Mouse (Mus musculus) ES-E14 (cell line): ENCODE data around the gene Nr4a2. TPM values are rescaled to one million over a fixed set of nuclear protein-coding genes. Genes with fewer than 3 reads are reported as not detected.

ENCODE experiments used
- DNase-seq: peaks from one replicate; pipeline ENCODE4 v3.0.0-alpha.2; 2013; ENCODE audit warnings: low read depth, low spot score
- H3K27ac ChIP-seq: 2 replicates; pipeline ENCODE4 v1.5.1; 2012; ENCODE audit warnings: low read depth, mild to moderate bottlenecking, low read length, moderate library complexity, mixed read lengths; ENCODE audit not compliant: poor library complexity, insufficient read depth, severe bottlenecking
- H3K36me3 ChIP-seq: 2 replicates; pipeline ENCODE4 v1.6.1; 2012; ENCODE audit warnings: mild to moderate bottlenecking, low read length, moderate library complexity, mixed read lengths; ENCODE audit not compliant: control insufficient read depth, poor library complexity, insufficient read depth, severe bottlenecking
- H3K4me1 ChIP-seq, 2 experiments: fragments of 150-350 bp in 1 of 2; sonication (generic) in 1 of 2; 2 replicates each; pipeline ENCODE4 v1.6.1; 2012; ENCODE audit warnings: low read length in 2 of 2, mild to moderate bottlenecking in 1 of 2, mixed read lengths in 1 of 2; ENCODE audit not compliant: control insufficient read depth in 2 of 2, insufficient read depth in 2 of 2, poor library complexity in 1 of 2
- H3K4me3 ChIP-seq, 2 experiments: fragments of 150-350 bp in 1 of 2; sonication (generic) in 1 of 2; 2 replicates each; pipeline ENCODE4 v1.5.1; 2012; ENCODE audit warnings: low read length in 2 of 2, low read depth in 1 of 2, mild to moderate bottlenecking in 1 of 2, mixed read lengths in 1 of 2; ENCODE audit not compliant: insufficient read depth in 1 of 2, poor library complexity in 1 of 2, severe bottlenecking in 1 of 2
- H3K9ac ChIP-seq: 2 replicates; pipeline ENCODE4 v1.6.1; 2012; ENCODE audit warnings: low read depth, mild to moderate bottlenecking, low read length, mixed read lengths; ENCODE audit not compliant: poor library complexity, insufficient read depth, severe bottlenecking
- H3K9me3 ChIP-seq: fragments of 150-350 bp; sonication (generic); 2 replicates; pipeline ENCODE4 v1.6.1; 2012; ENCODE audit warnings: low read depth, mild to moderate bottlenecking, low read length; ENCODE audit not compliant: control insufficient read depth, insufficient read depth
- CHD2 ChIP-seq: IDR thresholded peaks from 2 replicates; pipeline ENCODE4 v1.6.1; 2014; ENCODE audit warnings: mild to moderate bottlenecking, low read depth, low read length, inconsistent platforms
- HCFC1 ChIP-seq: IDR thresholded peaks from 2 replicates; pipeline ENCODE4 v1.6.1; 2012; ENCODE audit warnings: low read length, inconsistent platforms, borderline replicate concordance; ENCODE audit not compliant: insufficient read depth
- MAFK ChIP-seq: IDR thresholded peaks from 2 replicates; pipeline ENCODE4 v1.6.1; 2014; ENCODE audit warnings: mild to moderate bottlenecking, low read depth, low read length, inconsistent platforms; ENCODE audit not compliant: insufficient read depth
- ZC3H11A ChIP-seq: IDR thresholded peaks from 2 replicates; pipeline ENCODE4 v1.6.1; 2012; ENCODE audit warnings: low read depth, mild to moderate bottlenecking, inconsistent platforms, low read length, borderline replicate concordance
- ZNF384 ChIP-seq: IDR thresholded peaks from 2 replicates; pipeline ENCODE4 v1.6.1; 2012; ENCODE audit warnings: low read depth, low read length, inconsistent platforms
- in situ Hi-C, 2 experiments: fragments of 600-800 bp; cut with MboI; formaldehyde crosslinking; loops; one replicate each; pipeline ENCODE4 v1.15.1; 2025; ENCODE audit warnings: low sequenced_read_pairs in 2 of 2, inconsistent platforms in 1 of 2; ENCODE audit not compliant: unreplicated experiment in 2 of 2
- total RNA-seq: library from RNA; depleted of rRNA; stranded (reverse); fragments of 300-350 nt; gene quantifications from 2 replicates; pipeline ENCODE4 v1.2.3, GENCODE M21; 2012

Nr4a2 gene
- total RNA-seq, 1 experiment = 0.45 TPM

DNA sequence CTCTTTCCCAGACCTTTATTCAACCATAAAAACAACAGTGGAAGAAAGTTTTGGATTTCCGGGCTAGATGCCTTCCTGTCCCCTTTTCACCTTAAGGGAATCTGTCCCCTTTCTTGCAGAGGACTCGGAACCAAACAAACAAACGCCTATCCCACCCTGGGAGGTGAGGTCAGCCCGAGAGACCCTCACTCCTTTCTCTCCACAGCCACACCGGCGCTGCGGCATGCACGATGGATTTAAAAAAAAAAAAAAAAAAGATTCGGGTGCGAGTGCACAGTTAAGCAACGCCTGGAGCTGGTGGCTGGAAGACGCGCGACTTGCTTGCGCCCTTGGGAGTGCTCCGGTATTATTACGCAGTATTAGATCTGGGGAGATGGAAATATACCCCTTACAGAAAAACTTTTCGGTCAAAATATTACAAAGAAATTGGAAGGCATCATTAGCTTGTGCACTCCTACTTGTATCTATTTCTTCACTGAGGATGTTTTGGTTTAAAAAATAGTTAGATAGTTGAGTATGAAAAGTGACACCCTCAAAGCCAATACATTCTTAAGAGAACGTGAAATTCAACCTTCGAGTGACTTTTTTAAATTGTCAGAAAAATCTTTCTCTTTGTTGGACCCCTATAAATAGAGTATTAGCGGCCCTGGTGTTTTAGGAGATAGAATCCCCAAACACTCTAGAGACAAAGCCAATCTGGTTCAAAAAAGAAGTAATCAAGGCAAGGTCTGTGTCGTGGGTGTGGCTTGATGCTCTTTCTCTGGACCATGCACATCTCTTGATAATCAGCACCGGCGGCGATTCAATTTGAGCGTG lies 19.8 kb downstream of the Nr4a2 start:
- no peak overlapping the region for H3K27ac ChIP-seq
- no peak for DNase-seq
- no peak for TF ChIP-seq MAFK
- 0 out of 2 replicates have a peak, but pooled peaks have one; percentile 30 for TF ChIP-seq ZNF384
- H3K9ac ChIP-seq = no peak overlapping the region
- peaks cover 0 to 9% of the 10 kb centered on the region in 2 experiments; a peak in 1 of 4 replicates for H3K4me1 ChIP-seq
- in situ Hi-C loops = no loop called here
- no peaks in the 10 kb centered on the region for H3K9me3 ChIP-seq
- no peaks in the 10 kb centered on the region for H3K36me3 ChIP-seq
- H3K4me3 ChIP-seq = no peak overlapping the region

DNA sequence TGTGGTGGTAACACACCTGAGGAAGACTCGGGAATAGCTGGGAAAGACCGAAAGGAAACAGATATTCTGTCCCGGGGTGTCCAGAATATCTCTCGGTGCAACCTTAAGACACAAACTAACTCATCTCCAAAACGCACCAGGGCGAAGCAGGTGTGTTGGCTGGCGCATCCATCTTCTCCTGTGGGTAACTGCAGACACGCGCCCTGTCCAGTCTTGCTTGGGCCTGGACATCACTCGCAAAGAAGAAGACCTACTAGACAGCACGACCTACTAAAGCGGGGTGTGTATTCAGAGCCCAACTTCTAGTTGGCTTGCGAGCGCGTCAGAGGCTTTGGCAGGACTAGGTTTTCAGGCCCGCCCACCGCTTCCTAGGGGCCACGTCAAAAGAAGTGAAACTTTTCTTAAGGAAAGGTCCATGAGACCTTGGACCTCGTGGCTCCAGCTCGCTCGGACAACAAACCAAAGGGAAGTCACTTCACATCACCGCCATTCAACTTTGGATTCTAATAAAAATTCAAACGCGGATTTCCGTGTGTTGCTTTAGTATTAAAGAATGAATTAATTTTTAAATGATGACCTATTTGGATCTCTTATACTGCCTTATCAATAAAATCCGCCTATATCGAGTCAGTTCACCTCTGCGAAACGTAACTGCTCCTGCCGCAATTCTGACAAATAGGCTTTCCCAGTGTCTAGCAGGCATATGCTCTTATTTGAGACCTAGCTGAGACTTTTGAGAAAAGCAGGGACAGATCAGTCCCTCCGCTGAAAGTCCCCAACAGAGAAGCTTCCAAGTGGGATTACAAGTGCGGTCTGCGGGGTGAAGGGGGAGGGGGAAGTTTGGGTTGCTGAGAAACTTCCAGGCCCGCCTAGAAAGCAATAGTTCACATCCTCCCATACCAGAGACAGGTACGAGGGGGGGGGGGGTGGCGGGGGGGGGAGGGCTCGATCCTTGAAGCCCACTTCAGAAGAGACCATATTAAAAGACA lies 20.7 kb downstream of the Nr4a2 start:
- H3K4me3 ChIP-seq = peak overlapping the region; percentile 42 to 44; a peak in 3 of 4 replicates
- no peak for TF ChIP-seq MAFK
- TF ChIP-seq ZNF384 = no peak
- peaks cover 0 to 9% of the 10 kb centered on the region in 2 experiments; a peak in 1 of 4 replicates for H3K4me1 ChIP-seq
- in situ Hi-C loops = no loop called here
- H3K36me3 ChIP-seq = no peaks in the 10 kb centered on the region
- no peak overlapping the region for H3K27ac ChIP-seq
- no peak for DNase-seq
- no peaks in the 10 kb centered on the region for H3K9me3 ChIP-seq
- H3K9ac ChIP-seq = no peak overlapping the region

GRCm38 (mm10) chr2:57102091-57102855 lies 21.5 kb downstream of the Nr4a2 start:
- H3K9ac ChIP-seq = no peak overlapping the region
- no peak for DNase-seq
- peak overlapping the region; percentile 42 to 44; a peak in 3 of 4 replicates for H3K4me3 ChIP-seq
- TF ChIP-seq MAFK = no peak
- no peak for TF ChIP-seq ZC3H11A
- TF ChIP-seq CHD2 = no peak
- TF ChIP-seq ZNF384 = no peak
- TF ChIP-seq HCFC1 = no peak
- H3K9me3 ChIP-seq = no peaks in the 10 kb centered on the region
- H3K27ac ChIP-seq = no peak overlapping the region
- H3K4me1 ChIP-seq = peaks cover 0 to 9% of the 10 kb centered on the region in 2 experiments; a peak in 1 of 4 replicates
- no peaks in the 10 kb centered on the region for H3K36me3 ChIP-seq
- in situ Hi-C loops = no loop called here

GRCm38 (mm10) chr2:57100241-57100640 lies 23.6 kb downstream of the Nr4a2 start:
- no peak for DNase-seq
- Histone ChIP-seq H3K9me3 (no peaks in the 10 kb centered on the region), H3K36me3 (no peaks in the 10 kb centered on the region), H3K4me3 (no peak overlapping the region), H3K27ac (no peak overlapping the region), H3K9ac (no peak overlapping the region), H3K4me1 (peaks cover 0 to 9% of the 10 kb centered on the region in 2 experiments; a peak in 1 of 4 replicates)
- TF ChIP-seq MAFK = no peak
- TF ChIP-seq ZNF384 = no peak
- no peak for TF ChIP-seq ZC3H11A
- no peak for TF ChIP-seq HCFC1
- no peak for TF ChIP-seq CHD2
- in situ Hi-C loops = no loop called here
